Mouse (Mus musculus): Measurements from ENCODE around the gene Olfr672.

The Olfr672 gene

DNA sequence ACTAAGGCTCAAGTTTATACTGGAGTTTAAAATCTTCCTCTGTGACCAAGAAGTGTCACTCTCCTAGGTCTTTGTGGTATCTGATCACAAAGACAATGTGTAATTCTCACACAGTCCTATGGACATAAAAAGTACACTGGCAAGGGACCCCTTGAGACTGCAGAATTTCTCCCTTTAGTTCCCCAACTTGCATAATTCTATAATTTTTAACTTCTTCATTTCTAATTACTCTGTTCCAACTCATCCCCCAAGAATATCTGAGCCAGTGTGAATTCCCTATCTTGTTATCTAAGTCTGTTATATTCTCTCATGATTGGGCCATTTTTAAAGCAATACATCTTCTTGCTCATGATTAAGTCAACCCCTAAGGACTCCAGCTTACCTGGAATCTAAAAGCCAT is at the start of gene Olfr672:
TSS of gene Olfr672 (minus strand) at position 101 of the 400 bp plus-strand sequence.
- TF ChIP-seq GATA4 (IDR thresholded peaks at IDR 0.05; ENCODE audit: insufficient replicate concordance, low read length) = no peak

DNA sequence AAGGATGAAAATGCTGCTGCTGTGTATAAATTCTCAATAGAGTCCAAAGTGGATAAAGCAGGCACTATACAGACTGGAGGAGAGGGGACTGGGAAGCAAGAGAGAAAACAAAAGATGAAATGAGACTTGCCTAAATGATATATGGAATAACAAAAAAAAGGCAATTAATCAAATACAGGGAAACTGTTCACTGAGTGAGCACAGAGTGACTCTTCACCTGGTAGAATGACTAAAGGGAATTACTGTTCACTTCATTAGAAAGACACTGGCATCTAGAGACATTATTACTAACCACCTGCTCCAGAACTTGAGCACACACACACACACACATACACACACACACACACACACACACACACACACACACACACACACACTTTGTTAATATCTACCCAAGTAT is 30.6 kb upstream of the Olfr672 start, which contains the start of gene Olfr676:
TSS of gene Olfr676 (plus strand) at position 301 of the 400 bp plus-strand sequence.
- no peak for TF ChIP-seq GATA4 (IDR thresholded peaks at IDR 0.05; ENCODE audit: insufficient replicate concordance, low read length)

DNA sequence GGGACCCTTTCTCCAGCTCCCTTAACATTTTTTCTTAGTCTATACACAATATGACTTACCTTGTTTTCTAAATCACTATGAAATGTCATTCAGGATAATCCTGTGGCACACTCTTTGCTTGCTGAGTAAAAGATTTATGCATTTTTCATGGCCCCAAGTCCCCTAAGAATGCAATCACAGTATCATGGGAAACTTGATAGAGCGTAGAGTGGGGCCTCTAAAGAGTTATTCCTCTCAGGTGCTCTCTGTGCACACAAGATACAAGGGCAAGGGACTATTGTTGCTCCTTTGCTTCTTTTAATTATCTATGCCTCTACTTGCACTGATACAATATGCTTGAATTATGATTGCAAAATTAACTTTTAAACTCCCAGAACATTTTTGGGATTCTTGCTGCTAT is 26.5 kb upstream of the Olfr672 start, which contains the start of gene Olfr675:
TSS of gene Olfr675 (minus strand) at position 101 of the 400 bp plus-strand sequence.
- TF ChIP-seq GATA4 (IDR thresholded peaks at IDR 0.05; ENCODE audit: insufficient replicate concordance, low read length) = no peak

DNA sequence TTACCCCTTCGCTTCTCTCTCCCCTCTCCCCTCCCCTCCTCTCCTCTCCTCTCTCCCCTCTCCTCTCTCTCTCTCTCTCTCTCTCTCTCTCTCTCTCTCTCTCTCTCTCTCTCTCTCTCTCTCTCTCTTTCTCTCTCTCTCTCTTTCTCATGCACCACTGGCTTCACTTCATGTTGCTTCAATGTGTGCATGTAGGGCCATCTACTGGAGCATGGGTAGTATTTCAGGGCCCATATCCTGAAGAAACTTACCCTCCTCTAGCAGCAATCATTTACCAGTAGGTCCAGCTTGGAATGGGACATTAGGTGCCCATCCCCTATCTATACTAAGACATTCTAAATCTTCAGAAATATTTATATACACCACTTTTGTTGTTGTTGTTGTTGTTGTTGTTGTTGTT is 20.7 kb upstream of the Olfr672 start:
- no peak for TF ChIP-seq GATA4 (IDR thresholded peaks at IDR 0.05; ENCODE audit: insufficient replicate concordance, low read length)

DNA sequence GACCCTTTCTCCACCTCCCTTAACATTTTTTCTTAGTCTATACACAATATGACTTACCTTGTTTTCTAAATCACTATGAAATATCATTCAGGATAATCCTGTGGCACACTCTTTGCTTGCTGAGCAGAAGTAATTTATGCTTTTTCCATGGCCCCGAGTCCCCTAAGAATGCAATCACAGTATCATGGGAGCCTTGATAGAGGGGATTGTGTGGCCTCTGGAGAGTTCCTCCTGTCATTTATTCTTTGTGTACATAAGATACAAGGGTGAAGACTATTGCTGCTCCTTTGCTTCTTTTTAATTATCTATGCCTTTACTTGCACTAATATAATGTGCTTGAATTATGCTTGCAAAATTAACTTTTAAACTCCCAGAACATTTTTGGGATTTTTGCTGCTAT is 22.8 kb downstream of the Olfr672 start, which contains the start of gene Olfr671:
TSS of gene Olfr671 (minus strand) at position 101 of the 400 bp plus-strand sequence.
- no peak for TF ChIP-seq GATA4 (IDR thresholded peaks at IDR 0.05; ENCODE audit: insufficient replicate concordance, low read length)

DNA sequence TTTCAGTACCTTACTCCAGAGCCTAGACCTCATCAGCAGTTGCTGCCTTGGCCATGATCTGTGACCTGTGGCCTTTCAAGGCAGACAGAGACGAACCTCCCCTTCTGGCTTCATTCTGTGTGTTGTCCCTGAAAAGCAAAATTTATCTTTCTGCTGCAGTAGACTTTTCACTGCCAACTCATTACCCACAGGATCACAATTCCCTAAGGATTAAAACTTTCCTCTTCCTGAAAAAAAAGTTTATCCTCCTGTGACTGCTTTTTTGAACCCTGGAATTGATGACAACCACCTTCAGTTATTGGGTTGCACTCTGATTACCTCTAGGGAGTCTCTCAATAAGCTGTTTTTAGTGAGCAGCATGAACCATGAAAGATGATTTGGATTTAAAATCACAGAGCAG is 39.3 kb downstream of the Olfr672 start, which contains the start of gene Olfr670:
TSS of gene Olfr670 (minus strand) at position 101 of the 400 bp plus-strand sequence.
- TF ChIP-seq GATA4 (IDR thresholded peaks at IDR 0.05; ENCODE audit: insufficient replicate concordance, low read length) = no peak
